Mouse (Mus musculus): ENCODE results near the gene Mthfd2l.

- no peak for TF ChIP-seq GATA1 (IDR thresholded peaks at IDR 0.05; ENCODE audit: borderline replicate concordance, low read length)
- TF ChIP-seq FLI1 (IDR thresholded peaks at IDR 0.05; ENCODE audit: low read length), result no peak
Measured at GRCm38 (mm10) chr5:90988149-90988548, 57.2 kb downstream of the Mthfd2l start.

Data from megakaryocyte, embryonic 14.5 days (primary cell).